Mouse (Mus musculus) liver, adult (tissue): ENCODE results near the gene Arhgef6.

ENCODE experiments used
- GATA4 ChIP-seq: IDR thresholded peaks from 2 replicates; pipeline ENCODE4 v1.6.1; 2014; ENCODE audit warnings: mild to moderate bottlenecking, low read length; ENCODE audit not compliant: insufficient replicate concordance

The Arhgef6 gene

GRCm38 (mm10) chrX:57182470-57182869 is 156.1 kb downstream of the Arhgef6 start:
- no peak for TF ChIP-seq GATA4
